Mouse (Mus musculus) liver, embryonic 15.5 days (tissue): ENCODE data around the gene Stx18. TPM values are rescaled to one million over a fixed set of nuclear protein-coding genes. Genes with fewer than 3 reads are reported as not detected.

ENCODE experiments used
- ATAC-seq: fragments of 200-750 bp; cut with Nextera tagmentation; 2 replicates; pipeline ENCODE4 v1.8.0; 2017; ENCODE audit warnings: moderate number of reproducible peaks, mild to moderate bottlenecking, moderate library complexity; ENCODE audit not compliant: insufficient read depth
- H3K27ac ChIP-seq: fragments of 300-500 bp; sonication (generic); replicated peaks from 2 replicates; pipeline ENCODE4 v1.5.1; 2015; ENCODE audit warnings: mild to moderate bottlenecking, inconsistent platforms
- H3K27me3 ChIP-seq: fragments of 300-500 bp; sonication (generic); 2 replicates; pipeline ENCODE4 v1.6.1; 2015; ENCODE audit warnings: mild to moderate bottlenecking, inconsistent platforms
- H3K36me3 ChIP-seq: fragments of 300-500 bp; sonication (generic); replicated peaks from 2 replicates; pipeline ENCODE4 v1.6.1; 2015; ENCODE audit warnings: moderate library complexity, mild to moderate bottlenecking, inconsistent platforms
- H3K4me1 ChIP-seq: fragments of 300-500 bp; sonication (generic); replicated peaks from 2 replicates; pipeline ENCODE4 v1.6.1; 2015; ENCODE audit warnings: inconsistent platforms
- H3K4me2 ChIP-seq: fragments of 300-500 bp; sonication (generic); 2 replicates; pipeline ENCODE4 v1.6.1; 2015; ENCODE audit warnings: moderate library complexity, mild to moderate bottlenecking, inconsistent platforms
- H3K4me3 ChIP-seq: fragments of 300-500 bp; sonication (generic); replicated peaks from 2 replicates; pipeline ENCODE4 v1.5.1; 2015; ENCODE audit warnings: mild to moderate bottlenecking, inconsistent platforms
- H3K9ac ChIP-seq: fragments of 300-500 bp; sonication (generic); 2 replicates; pipeline ENCODE4 v1.6.1; 2015; ENCODE audit warnings: moderate library complexity, mild to moderate bottlenecking, inconsistent platforms
- H3K9me3 ChIP-seq: fragments of 300-500 bp; sonication (generic); replicated peaks from 2 replicates; pipeline ENCODE4 v1.6.1; 2016; ENCODE audit warnings: inconsistent platforms
- WGBS: fragments of 180-500 bp; shearing (Covaris S2); methylation state at CpG from one replicate; pipeline ENCODE4 v1.1.7; 2015; ENCODE audit warnings: mixed read lengths; ENCODE audit not compliant: insufficient replicate concordance; 5-methylcytosine and 5-hydroxymethylcytosine counted together
- polyA plus RNA-seq: library from polyadenylated mRNA; unstranded; fragments of >200 nt; fragmentation: Nextera tagmentation; extraction: Ambion mirVana; gene quantifications from 2 replicates; pipeline ENCODE4 v1.2.1, GENCODE M21; 2015

Gene Stx18
- polyA plus RNA-seq = 12.5 TPM in 2 replicates

DNA sequence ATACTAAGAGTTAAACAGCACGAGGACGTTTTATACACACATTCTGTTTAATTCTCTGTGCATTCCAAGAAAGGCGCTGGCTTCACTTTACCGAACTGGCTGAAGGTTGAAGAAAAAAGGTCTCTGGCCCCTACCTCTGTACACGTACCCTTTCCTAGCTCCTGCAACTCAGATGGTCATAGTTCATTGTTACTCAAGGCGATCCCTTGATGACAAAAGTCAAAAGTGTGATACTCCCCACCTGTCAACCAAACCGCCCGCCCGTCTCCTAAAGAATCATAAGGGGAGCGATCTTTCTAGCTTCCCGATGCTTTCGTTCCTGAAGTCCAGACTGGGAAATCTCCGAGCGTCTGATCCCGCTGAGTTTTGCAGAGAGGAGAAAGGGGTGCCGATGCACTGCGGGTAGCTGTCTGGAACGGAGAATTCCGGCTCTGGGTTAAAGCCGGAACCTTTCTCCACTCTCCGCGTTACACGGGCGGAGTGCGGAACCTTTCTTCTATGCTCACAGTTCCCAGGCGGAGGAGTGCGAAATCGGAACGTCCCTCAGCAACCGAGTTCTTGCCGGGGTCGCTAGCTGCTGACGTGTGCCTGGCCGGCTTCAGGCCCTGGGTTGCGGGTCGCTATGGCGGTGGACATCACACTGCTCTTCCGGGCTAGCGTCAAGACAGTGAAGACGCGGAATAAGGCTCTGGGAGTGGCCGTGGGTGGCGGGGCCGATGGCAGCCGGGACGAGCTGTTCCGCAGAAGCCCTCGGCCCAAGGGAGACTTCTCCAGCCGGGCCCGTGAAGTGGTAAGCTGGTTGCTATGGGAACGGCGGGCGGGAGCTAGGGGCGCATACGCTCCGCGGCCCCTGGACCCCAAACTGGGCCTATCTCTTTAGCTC lies at the start of gene Stx18:
TSS of gene Stx18 (plus strand) at position 33 of the 883 bp plus-strand sequence.
- H3K9me3 ChIP-seq = no peaks in the 10 kb centered on the region
- peaks cover 16% of the 10 kb centered on the region; the same call in 1 of the 2 replicates for H3K27me3 ChIP-seq
- 0 out of 2 replicates have a peak, but pooled peaks cover 4% of the 10 kb centered on the region for H3K36me3 ChIP-seq
- peak within 1 kb of the TSS; percentile 76 for H3K4me2 ChIP-seq
- H3K27ac ChIP-seq = no peak within 1 kb of the TSS; the same call in 1 of the 2 replicates
- ATAC-seq = peak; percentile 85
- H3K9ac ChIP-seq = peak within 1 kb of the TSS; percentile 69
- under 1% methylated on average over 57 of the region's 57 CpGs for WGBS
- H3K4me3 ChIP-seq = peak within 1 kb of the TSS; percentile 77
- H3K4me1 ChIP-seq = peaks cover 17% of the 10 kb centered on the region

DNA sequence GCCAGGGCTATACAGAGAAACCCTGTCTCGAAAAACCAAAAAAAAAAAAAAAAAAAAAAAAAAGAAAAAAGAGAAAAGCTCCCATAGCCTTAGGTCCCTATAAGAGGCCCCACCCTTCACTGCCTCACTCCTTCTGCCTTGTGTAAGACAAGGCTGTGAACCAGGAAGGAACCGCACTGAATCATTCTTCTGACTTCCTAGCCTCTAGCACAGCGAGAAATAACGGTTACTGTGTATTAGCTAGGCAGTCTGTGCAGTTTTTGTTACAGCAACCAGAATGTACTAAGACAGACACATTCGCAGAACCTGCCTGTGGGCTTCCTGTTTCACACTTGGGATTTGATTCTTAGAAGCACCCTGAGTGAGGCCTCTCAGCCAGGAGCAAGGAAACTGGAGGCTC lies 46.2 kb upstream of the Stx18 start:
- H3K9me3 ChIP-seq = no peaks in the 10 kb centered on the region
- ATAC-seq = no peak
- no peak overlapping the region for H3K9ac ChIP-seq
- no peaks in the 10 kb centered on the region for H3K4me1 ChIP-seq
- no peaks in the 10 kb centered on the region for H3K36me3 ChIP-seq
- no peak overlapping the region for H3K4me3 ChIP-seq
- H3K27ac ChIP-seq = no peak overlapping the region
- 39% methylated on average over 5 of the region's 5 CpGs for WGBS
- no peak overlapping the region for H3K4me2 ChIP-seq
- H3K27me3 ChIP-seq = no peaks in the 10 kb centered on the region

DNA sequence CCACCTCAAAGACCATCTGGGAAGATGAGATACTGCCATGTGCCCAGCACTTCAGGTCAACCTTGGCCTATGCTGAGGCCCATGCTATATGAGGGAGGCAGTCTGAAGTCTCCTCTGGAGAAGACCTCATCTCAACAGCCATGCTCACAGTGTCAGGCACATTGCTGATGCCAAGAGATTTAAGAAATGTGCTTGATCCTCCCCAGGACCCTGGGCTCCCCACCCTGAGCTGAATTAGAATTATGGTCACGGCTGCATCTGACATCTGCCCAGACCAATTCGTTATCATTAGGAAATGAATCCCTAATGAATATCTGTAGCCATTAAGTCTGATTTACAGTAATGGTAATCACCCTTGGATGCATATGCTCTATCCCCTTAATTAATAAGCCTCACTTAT lies 39.7 kb upstream of the Stx18 start:
- Histone ChIP-seq H3K4me3 (no peak overlapping the region), H3K4me2 (no peak overlapping the region), H3K4me1 (no peaks in the 10 kb centered on the region), H3K27me3 (no peaks in the 10 kb centered on the region), H3K36me3 (no peaks in the 10 kb centered on the region), H3K9me3 (no peaks in the 10 kb centered on the region), H3K9ac (no peak overlapping the region), H3K27ac (no peak overlapping the region)
- no peak for ATAC-seq
- WGBS = 55% methylated on average over 2 of the region's 2 CpGs

DNA sequence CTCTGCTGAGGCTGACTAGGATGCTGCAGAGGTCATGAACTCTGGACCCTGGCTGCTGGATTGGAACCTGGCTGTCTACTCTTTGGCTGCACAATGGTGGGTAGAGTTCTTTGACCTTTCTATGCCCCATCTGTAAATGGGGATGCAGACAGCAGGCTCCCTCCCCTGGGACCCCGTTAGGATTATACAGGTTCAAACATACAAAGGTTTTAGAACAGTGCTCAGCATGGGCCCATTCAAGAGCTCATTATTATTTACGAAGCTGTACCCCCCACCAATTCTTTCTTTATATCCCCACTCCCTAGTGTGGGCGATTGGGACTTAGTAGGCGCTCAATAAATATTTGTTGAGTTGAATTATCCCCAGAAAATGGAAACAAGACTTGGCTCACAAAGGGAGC lies 36.0 kb upstream of the Stx18 start:
- ATAC-seq = no peak
- Histone ChIP-seq H3K27ac (no peak overlapping the region), H3K27me3 (no peaks in the 10 kb centered on the region), H3K9me3 (no peaks in the 10 kb centered on the region), H3K4me1 (no peaks in the 10 kb centered on the region), H3K36me3 (no peaks in the 10 kb centered on the region), H3K9ac (no peak overlapping the region), H3K4me3 (no peak overlapping the region), H3K4me2 (no peak overlapping the region)
- 51% methylated on average over 4 of the region's 4 CpGs for WGBS

DNA sequence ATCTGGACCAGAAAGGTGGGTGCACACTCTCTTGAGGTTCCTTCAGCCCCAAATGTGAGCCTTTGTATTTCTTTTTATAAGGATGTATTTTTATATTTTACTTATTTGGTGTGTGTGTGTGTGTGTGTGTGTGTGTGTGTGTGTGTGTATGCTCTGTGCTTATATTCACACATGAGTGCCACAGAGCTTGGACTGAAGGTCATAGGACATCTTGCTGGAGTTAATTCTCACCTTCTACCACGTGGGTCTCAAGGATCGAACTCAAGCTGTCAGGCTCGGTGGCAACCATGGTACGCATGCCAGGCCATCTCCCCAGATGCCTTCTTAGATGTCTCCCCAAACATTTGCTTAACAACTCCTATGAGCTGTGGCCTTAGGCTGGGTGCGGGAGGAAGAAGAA lies 33.8 kb upstream of the Stx18 start:
- WGBS = 63% methylated on average over 5 of the region's 5 CpGs
- Histone ChIP-seq H3K27ac (no peak overlapping the region), H3K4me2 (no peak overlapping the region), H3K36me3 (no peaks in the 10 kb centered on the region), H3K4me1 (no peaks in the 10 kb centered on the region), H3K4me3 (no peak overlapping the region), H3K27me3 (no peaks in the 10 kb centered on the region), H3K9ac (no peak overlapping the region), H3K9me3 (no peaks in the 10 kb centered on the region)
- no peak for ATAC-seq

DNA sequence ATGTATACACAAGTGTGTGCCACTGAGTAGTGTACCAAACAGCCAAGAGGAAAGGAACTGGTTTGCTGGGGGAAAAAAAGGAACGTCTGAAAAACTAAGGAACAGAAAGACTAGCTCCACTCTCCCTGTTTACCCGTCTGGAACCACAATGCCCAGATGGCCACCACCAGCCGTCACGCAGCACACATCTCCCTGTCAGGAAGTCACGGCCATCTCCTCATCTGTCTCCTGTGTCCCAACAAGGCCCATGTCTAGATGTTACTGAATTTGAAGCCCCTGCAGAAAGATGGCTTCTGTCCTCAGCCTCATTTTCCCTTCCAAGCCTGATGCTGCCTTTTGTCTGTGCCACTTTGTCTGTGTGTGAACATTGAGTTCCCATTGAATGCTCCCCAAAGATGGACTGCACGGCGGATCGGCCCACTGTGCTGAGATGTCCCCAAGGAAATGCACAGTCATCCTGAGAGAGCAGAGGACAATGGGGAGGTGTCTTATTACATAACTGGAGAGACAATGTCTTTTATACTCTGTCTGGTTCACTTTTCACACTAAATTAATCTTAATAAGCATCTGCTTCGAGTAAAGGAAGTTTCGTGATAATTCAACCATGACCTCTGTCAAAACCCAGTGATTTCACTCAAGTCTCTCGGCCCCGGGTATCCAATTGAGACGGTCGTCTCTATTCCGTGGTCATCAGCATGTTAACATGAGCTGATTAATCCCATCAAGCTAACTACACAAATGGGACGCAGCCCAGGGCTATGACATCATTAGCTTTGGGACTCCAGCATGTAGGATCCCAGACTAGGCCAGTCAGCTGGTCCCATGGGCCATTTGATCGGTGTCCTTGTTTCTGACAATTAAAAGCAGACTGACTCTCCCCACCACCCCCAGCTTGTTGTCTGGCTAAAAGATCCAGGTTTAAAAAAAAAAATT lies 31.9 kb upstream of the Stx18 start:
- WGBS = 64% methylated on average over 17 of the region's 17 CpGs
- no peak for ATAC-seq
- H3K9me3 ChIP-seq = no peaks in the 10 kb centered on the region

DNA sequence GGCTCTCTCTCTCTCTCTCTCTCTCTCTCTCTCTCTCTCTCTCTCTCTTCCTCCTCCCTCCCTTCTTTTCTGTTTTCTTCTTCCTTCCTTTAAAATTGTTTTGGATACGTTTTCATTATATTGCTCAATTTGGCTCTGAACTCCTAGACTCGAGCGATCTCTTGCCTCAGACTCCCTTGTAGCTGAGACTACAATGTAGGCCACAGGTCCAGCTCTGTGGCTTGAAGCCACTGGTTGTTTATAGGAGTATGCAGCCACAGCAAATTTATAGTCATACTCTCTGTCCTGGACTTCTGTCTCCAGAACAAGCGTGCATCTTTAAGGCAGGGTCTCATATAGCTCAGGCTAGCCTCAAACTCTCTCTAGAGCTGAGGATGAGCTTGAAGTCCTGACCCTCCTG lies 29.5 kb upstream of the Stx18 start:
- H3K27me3 ChIP-seq = no peaks in the 10 kb centered on the region
- WGBS = 62% methylated on average over 4 of the region's 4 CpGs

More for the DNA sequence above, 31.9 kb upstream of the Stx18 start:
- Histone ChIP-seq H3K4me3 (no peak overlapping the region), H3K4me2 (no peak overlapping the region), H3K9ac (no peak overlapping the region), H3K27ac (no peak overlapping the region), H3K36me3 (no peaks in the 10 kb centered on the region), H3K27me3 (no peaks in the 10 kb centered on the region), H3K4me1 (no peaks in the 10 kb centered on the region)

DNA sequence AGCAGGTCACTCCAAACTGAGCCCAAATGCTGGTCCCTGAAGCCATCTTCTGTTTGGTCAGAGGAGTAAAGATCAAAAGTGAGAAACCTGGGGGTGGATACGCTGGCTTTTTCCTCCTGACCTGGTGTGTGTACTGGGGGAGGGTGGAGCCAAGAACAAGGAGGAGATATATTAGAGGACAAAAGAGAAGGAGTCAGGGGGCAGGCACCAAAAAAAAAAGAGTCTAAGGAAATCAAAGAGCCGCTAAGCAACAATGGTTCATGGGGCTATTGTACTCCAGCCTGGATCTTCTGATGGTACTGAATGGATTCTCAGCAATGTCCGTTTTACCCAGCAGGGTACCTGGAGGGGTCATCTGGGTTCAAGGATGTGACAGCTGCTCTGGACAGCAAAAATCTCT lies 23.6 kb upstream of the Stx18 start:
- Histone ChIP-seq H3K4me3 (no peak overlapping the region), H3K27me3 (no peaks in the 10 kb centered on the region; the same call in 1 of the 2 replicates), H3K9ac (no peak overlapping the region), H3K4me2 (no peak overlapping the region), H3K36me3 (no peaks in the 10 kb centered on the region), H3K9me3 (no peaks in the 10 kb centered on the region), H3K4me1 (no peaks in the 10 kb centered on the region), H3K27ac (no peak overlapping the region)
- ATAC-seq = no peak
- WGBS = 53% methylated on average over 3 of the region's 3 CpGs

More for the DNA sequence above, 29.5 kb upstream of the Stx18 start:
- Histone ChIP-seq H3K9ac (no peak overlapping the region), H3K9me3 (no peaks in the 10 kb centered on the region), H3K27ac (no peak overlapping the region), H3K36me3 (no peaks in the 10 kb centered on the region), H3K4me2 (no peak overlapping the region), H3K4me3 (no peak overlapping the region), H3K4me1 (no peaks in the 10 kb centered on the region)
- no peak for ATAC-seq

DNA sequence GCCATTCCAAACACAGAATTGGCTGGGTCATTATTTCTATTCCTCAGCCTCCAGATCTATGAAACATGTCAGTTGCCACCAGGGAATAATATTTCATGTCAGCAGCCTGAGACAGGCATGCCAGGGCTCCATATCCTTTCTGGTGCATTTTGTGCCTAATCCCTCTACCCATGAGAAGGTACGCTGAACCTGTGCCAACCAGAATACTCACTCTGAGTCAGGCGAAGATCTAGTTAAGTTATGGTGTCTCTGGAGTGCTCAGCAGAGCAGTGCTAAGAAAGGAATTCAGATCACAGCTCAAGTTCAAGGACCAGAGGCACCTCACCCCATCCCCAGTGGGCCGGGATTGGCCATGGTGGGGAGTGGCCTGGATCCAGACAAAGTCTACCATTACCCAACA lies 21.6 kb upstream of the Stx18 start:
- WGBS = 60% methylated on average over 3 of the region's 3 CpGs

DNA sequence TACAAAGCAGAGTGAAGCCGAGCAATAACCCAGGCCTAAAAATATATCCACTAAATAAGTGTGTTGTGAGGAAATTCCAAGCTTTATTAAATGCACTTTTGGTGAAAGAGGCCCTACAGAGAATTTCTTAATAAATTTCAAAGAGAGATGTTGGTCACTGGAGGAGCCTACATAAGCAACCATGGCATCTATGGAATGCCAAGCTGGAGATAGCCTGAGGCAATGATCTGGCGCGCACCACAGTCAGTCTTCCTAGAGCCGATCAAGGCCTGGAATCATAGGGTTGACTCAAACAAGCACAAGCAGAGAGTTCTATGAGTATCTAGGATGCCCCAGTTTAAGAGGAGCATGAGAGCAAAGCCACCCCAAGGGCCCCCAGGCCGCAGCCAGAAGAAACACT lies 10.9 kb upstream of the Stx18 start:
- Histone ChIP-seq H3K4me1 (no peaks in the 10 kb centered on the region), H3K4me2 (no peak overlapping the region), H3K9me3 (no peaks in the 10 kb centered on the region), H3K9ac (no peak overlapping the region), H3K27ac (no peak overlapping the region), H3K4me3 (no peak overlapping the region), H3K27me3 (no peaks in the 10 kb centered on the region), H3K36me3 (no peaks in the 10 kb centered on the region)
- no peak for ATAC-seq
- 73% methylated on average over 5 of the region's 5 CpGs for WGBS

More for the DNA sequence above, 21.6 kb upstream of the Stx18 start:
- Histone ChIP-seq H3K27ac (no peak overlapping the region), H3K27me3 (no peaks in the 10 kb centered on the region; the same call in 1 of the 2 replicates), H3K9ac (no peak overlapping the region), H3K9me3 (no peaks in the 10 kb centered on the region), H3K4me2 (no peak overlapping the region), H3K36me3 (no peaks in the 10 kb centered on the region), H3K4me3 (no peak overlapping the region), H3K4me1 (no peaks in the 10 kb centered on the region)
- no peak for ATAC-seq

DNA sequence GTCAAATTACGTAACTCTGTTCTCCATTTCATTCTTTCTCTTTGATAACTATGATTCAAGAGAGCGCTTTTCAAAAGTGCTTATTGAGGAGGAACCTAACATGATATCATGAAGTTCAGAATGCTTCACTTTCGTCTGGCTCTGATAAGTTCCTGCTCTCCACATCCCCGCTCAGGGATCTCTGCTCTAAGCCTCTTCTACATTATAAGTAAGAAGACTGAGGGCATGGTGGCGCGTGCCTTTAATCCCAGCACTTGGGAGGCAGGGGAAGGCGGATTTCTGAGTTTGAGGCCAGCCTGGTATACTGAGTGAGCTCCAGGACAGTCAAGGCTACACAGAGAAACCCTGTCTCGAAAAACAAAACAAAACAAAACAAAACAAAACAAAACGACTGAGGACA lies 268 bp upstream of the Stx18 start:
- ATAC-seq = no peak

More for the DNA sequence above, 268 bp upstream of the Stx18 start:
- Histone ChIP-seq H3K4me1 (peaks cover 17% of the 10 kb centered on the region), H3K4me3 (peak overlapping the region; percentile 77), H3K27ac (no peak overlapping the region), H3K4me2 (peak overlapping the region; percentile 76), H3K9me3 (no peaks in the 10 kb centered on the region), H3K36me3 (0 out of 2 replicates have a peak, but pooled peaks cover 4% of the 10 kb centered on the region), H3K9ac (peak overlapping the region; percentile 69; the same call in 1 of the 2 replicates), H3K27me3 (peaks cover 16% of the 10 kb centered on the region; the same call in 1 of the 2 replicates)
- WGBS = 16% methylated on average over 9 of the region's 9 CpGs
